Mouse (Mus musculus): ENCODE measurements around the gene Ntm.

Ntm gene

GRCm38 (mm10) chr9:29318676-29319162 lies 644.2 kb downstream of the Ntm start:
- no peak for DNase-seq (ENCODE audit: low spot score)

GRCm38 (mm10) chr9:29317623-29318022 lies 645.3 kb downstream of the Ntm start:
- no peak for DNase-seq (ENCODE audit: low spot score)

GRCm38 (mm10) chr9:29315842-29316241 lies 647.1 kb downstream of the Ntm start:
- DNase-seq (ENCODE audit: low spot score): no peak

- DNase-seq (ENCODE audit: low spot score): no peak
These were observed 656.0 kb downstream of the Ntm start for GRCm38 (mm10) chr9:29306961-29307360.

- no peak for DNase-seq (ENCODE audit: low spot score)
These were observed 664.6 kb downstream of the Ntm start for GRCm38 (mm10) chr9:29298340-29298739.

GRCm38 (mm10) chr9:29296752-29297151 lies 666.2 kb downstream of the Ntm start:
- DNase-seq (ENCODE audit: low spot score): no peak

GRCm38 (mm10) chr9:29288003-29288704 lies 674.8 kb downstream of the Ntm start:
- no peak for DNase-seq (ENCODE audit: low spot score)

GRCm38 (mm10) chr9:29285144-29285543 lies 677.8 kb downstream of the Ntm start:
- no peak for DNase-seq (ENCODE audit: low spot score)

- no peak for DNase-seq (ENCODE audit: low spot score)
These were observed 690.1 kb downstream of the Ntm start for GRCm38 (mm10) chr9:29272861-29273260.

GRCm38 (mm10) chr9:29269988-29270387 lies 693.0 kb downstream of the Ntm start:
- no peak for DNase-seq (ENCODE audit: low spot score)

GRCm38 (mm10) chr9:29269277-29269646 lies 693.7 kb downstream of the Ntm start:
- DNase-seq (ENCODE audit: low spot score): no peak

- DNase-seq (ENCODE audit: low spot score): no peak
These were observed 694.2 kb downstream of the Ntm start for GRCm38 (mm10) chr9:29268583-29269276.

GRCm38 (mm10) chr9:29267663-29268062 lies 695.3 kb downstream of the Ntm start:
- no peak for DNase-seq (ENCODE audit: low spot score)

GRCm38 (mm10) chr9:29265177-29265576 lies 697.8 kb downstream of the Ntm start:
- DNase-seq (ENCODE audit: low spot score): no peak

- no peak for DNase-seq (ENCODE audit: low spot score)
These were observed 700.1 kb downstream of the Ntm start for GRCm38 (mm10) chr9:29262836-29263235.

- no peak for DNase-seq (ENCODE audit: low spot score)
These were observed 710.1 kb downstream of the Ntm start for GRCm38 (mm10) chr9:29252866-29253265.

GRCm38 (mm10) chr9:29250813-29251212 lies 712.1 kb downstream of the Ntm start:
- DNase-seq (ENCODE audit: low spot score): no peak

- DNase-seq (ENCODE audit: low spot score): no peak
These were observed 715.1 kb downstream of the Ntm start for GRCm38 (mm10) chr9:29247812-29248211.

GRCm38 (mm10) chr9:29244006-29244405 lies 718.9 kb downstream of the Ntm start:
- DNase-seq (ENCODE audit: low spot score): no peak

GRCm38 (mm10) chr9:29242497-29243422 lies 720.2 kb downstream of the Ntm start:
- DNase-seq (ENCODE audit: low spot score): no peak

- DNase-seq (ENCODE audit: low spot score): no peak
These were observed 722.1 kb downstream of the Ntm start for GRCm38 (mm10) chr9:29240797-29241196.

GRCm38 (mm10) chr9:29238973-29239372 lies 724.0 kb downstream of the Ntm start:
- no peak for DNase-seq (ENCODE audit: low spot score)

Data from T-cell, adult 2 months (primary cell).